Mouse (Mus musculus): ENCODE measurements at regions not wholly inside any gene's neighbourhood (a gene's known extent, or its start where the extent isn't known, plus 50 kb on each side); places are given as distances from the start of the nearest gene placed in this dataset.

GRCm38 (mm10) chr5:70155173-70155572 is 563.0 kb upstream of the Gnpda2 start:
- peak in 1 of 2 experiments; percentile 3 for DNase-seq

Data from layer of hippocampus, postnatal 36 days (tissue).